Mouse (Mus musculus): ENCODE results near the gene Capn13. TPM values are rescaled to one million over a fixed set of nuclear protein-coding genes. Genes with fewer than 3 reads are reported as not detected.
"Not testable (repeated sequence)": the region's sequence is repeated elsewhere in the genome, so short reads cannot be mapped to it uniquely, and the experiment has no call there.

The Capn13 gene
- polyA plus RNA-seq, 1 experiment from 2014 or later, result 0.12 TPM

GRCm38 (mm10) chr17:73271797-73272600 is 128.7 kb downstream of the Capn13 start:
- no peaks in the 10 kb centered on the region for H3K27me3 ChIP-seq (ENCODE audit: control insufficient read depth, insufficient read depth, low read length)
- peaks cover 11% of the 10 kb centered on the region for H3K4me1 ChIP-seq (replicated peaks; ENCODE audit: control insufficient read depth, insufficient read depth, low read length)
- WGBS, result 68% methylated on average over 7 of the region's 7 CpGs
- H3K27ac ChIP-seq, result peak overlapping the region; percentile 70
- H3K4me2 ChIP-seq (replicated peaks), result no peak overlapping the region
- no peak overlapping the region for H3K9ac ChIP-seq
- ATAC-seq (ENCODE audit: low FRiP score) (peak; percentile 86), DNase-seq (ENCODE audit: low spot score) (peak; percentile 65)
- H3K9me3 ChIP-seq (ENCODE audit: control insufficient read depth, low read length), result no peaks in the 10 kb centered on the region
- no peak overlapping the region for H3K4me3 ChIP-seq (replicated peaks; ENCODE audit: low read length)
- H3K36me3 ChIP-seq (replicated peaks; ENCODE audit: control insufficient read depth, insufficient read depth), result no peaks in the 10 kb centered on the region

GRCm38 (mm10) chr17:73270871-73271796 is 129.5 kb downstream of the Capn13 start:
- H3K27ac ChIP-seq, result peak overlapping the region; percentile 70
- peak; percentile 27; the same call in 1 of the 2 replicates for ATAC-seq (ENCODE audit: low FRiP score)
- WGBS, result 74% methylated on average over 15 of the region's 15 CpGs
- H3K9ac ChIP-seq, result no peak overlapping the region
- no peaks in the 10 kb centered on the region for H3K27me3 ChIP-seq (ENCODE audit: control insufficient read depth, insufficient read depth, low read length)
- DNase-seq (ENCODE audit: low spot score), result no peak
- no peak overlapping the region for H3K4me3 ChIP-seq (replicated peaks; ENCODE audit: low read length)
- H3K9me3 ChIP-seq (ENCODE audit: control insufficient read depth, low read length), result no peaks in the 10 kb centered on the region
- H3K4me1 ChIP-seq (replicated peaks; ENCODE audit: control insufficient read depth, insufficient read depth, low read length), result peaks cover 11% of the 10 kb centered on the region
- no peak overlapping the region for H3K4me2 ChIP-seq (replicated peaks)
- H3K36me3 ChIP-seq (replicated peaks; ENCODE audit: control insufficient read depth, insufficient read depth), result no peaks in the 10 kb centered on the region

DNA sequence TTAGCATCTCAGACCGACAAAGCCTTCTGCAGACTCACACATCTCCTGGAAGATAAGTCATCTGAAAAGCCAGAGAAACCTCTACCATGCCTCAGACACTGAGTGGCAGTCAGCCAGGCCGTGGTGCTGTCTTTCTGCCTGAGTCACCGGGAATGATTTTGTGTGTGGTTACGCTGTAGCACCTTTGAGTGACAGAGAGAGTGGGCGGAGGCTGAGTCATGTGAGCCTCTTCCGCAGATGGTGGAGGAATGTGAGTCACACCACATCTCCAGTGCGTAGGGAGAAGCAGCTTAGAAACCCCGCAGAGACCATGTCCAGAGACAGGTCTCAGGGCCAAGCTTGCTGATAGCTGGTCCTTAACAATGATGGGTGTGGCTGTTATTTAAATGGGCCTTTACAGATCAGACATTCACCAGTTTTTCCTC is 137.6 kb downstream of the Capn13 start:
- Histone ChIP-seq H3K9ac (no peak overlapping the region), H3K4me2 (replicated peaks) (no peak overlapping the region)
- no peak for ATAC-seq (ENCODE audit: low FRiP score)

DNA sequence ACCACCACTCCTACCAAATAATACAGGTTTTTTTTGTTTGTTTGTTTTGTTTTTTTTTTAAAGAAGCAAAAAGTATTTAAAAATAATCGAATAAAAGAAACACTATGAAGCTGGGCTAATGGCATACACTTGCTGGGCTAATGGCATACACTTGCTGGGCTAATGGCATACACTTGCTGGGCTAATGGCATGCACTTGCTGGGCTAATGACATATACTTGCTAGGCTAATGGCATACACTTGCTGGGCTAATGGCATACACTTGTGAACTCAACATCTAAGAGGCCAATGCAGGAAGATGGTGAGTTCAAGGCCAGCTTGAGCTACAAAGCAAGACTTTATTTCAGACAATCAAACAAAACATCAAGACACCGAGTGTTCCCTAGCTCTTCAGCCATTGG is 138.1 kb downstream of the Capn13 start:
- DNase-seq (ENCODE audit: low spot score) (no peak), ATAC-seq (ENCODE audit: low FRiP score) (no peak)
- Histone ChIP-seq H3K9ac (no peak overlapping the region), H3K36me3 (replicated peaks; ENCODE audit: control insufficient read depth, insufficient read depth) (no peaks in the 10 kb centered on the region), H3K4me3 (replicated peaks; ENCODE audit: low read length) (no peak overlapping the region), H3K27me3 (ENCODE audit: control insufficient read depth, insufficient read depth, low read length) (no peaks in the 10 kb centered on the region), H3K4me2 (replicated peaks) (no peak overlapping the region), H3K9me3 (ENCODE audit: control insufficient read depth, low read length) (no peaks in the 10 kb centered on the region), H3K27ac (no peak overlapping the region), H3K4me1 (replicated peaks; ENCODE audit: control insufficient read depth, insufficient read depth, low read length) (no peaks in the 10 kb centered on the region)
- 90% methylated on average over 2 of the region's 2 CpGs for WGBS

More for the DNA sequence above, 137.6 kb downstream of the Capn13 start:
- DNase-seq (ENCODE audit: low spot score), result no peak
- 81% methylated on average over 8 of the region's 8 CpGs for WGBS
- no peaks in the 10 kb centered on the region for H3K36me3 ChIP-seq (replicated peaks; ENCODE audit: control insufficient read depth, insufficient read depth)
- H3K4me1 ChIP-seq (replicated peaks; ENCODE audit: control insufficient read depth, insufficient read depth, low read length), result no peaks in the 10 kb centered on the region
- H3K27me3 ChIP-seq (ENCODE audit: control insufficient read depth, insufficient read depth, low read length), result no peaks in the 10 kb centered on the region
- no peak overlapping the region for H3K4me3 ChIP-seq (replicated peaks; ENCODE audit: low read length)
- no peaks in the 10 kb centered on the region for H3K9me3 ChIP-seq (ENCODE audit: control insufficient read depth, low read length)
- no peak overlapping the region for H3K27ac ChIP-seq

GRCm38 (mm10) chr17:73259258-73259657 is 141.4 kb downstream of the Capn13 start:
- not testable (repeated sequence) for H3K36me3 ChIP-seq (replicated peaks; ENCODE audit: control insufficient read depth, insufficient read depth); H3K9ac ChIP-seq; H3K27ac ChIP-seq; H3K4me3 ChIP-seq (replicated peaks; ENCODE audit: low read length); ATAC-seq (ENCODE audit: low FRiP score); H3K4me1 ChIP-seq (replicated peaks; ENCODE audit: control insufficient read depth, insufficient read depth, low read length); DNase-seq (ENCODE audit: low spot score); H3K9me3 ChIP-seq (ENCODE audit: control insufficient read depth, low read length); H3K4me2 ChIP-seq (replicated peaks); H3K27me3 ChIP-seq (ENCODE audit: control insufficient read depth, insufficient read depth, low read length)
- 88% methylated on average over 5 of the region's 5 CpGs for WGBS

DNA sequence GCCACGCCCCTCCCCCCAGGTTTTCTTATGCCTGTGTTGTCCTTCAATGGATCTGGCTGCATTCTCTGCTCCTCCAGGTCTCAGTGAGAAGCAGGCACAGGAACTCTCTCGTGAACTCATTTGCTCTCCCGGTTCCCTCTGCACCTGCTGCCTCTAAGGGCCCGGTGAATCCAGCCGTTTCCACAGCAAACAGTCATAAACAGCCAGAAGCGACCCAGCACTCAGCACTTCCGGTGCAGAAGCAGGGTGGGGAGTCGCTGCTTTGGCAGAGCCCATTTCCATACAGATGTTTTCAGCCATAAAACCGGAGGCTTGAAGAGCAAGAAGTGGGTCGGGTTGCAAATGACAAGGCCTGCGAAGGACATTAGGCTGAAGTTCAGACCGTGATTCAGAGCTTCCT is 142.0 kb downstream of the Capn13 start:
- no peaks in the 10 kb centered on the region for H3K4me1 ChIP-seq (replicated peaks; ENCODE audit: control insufficient read depth, insufficient read depth, low read length)
- DNase-seq (ENCODE audit: low spot score) (no peak), ATAC-seq (ENCODE audit: low FRiP score) (no peak)
- H3K9ac ChIP-seq, result no peak overlapping the region
- WGBS, result 47% methylated on average over 12 of the region's 12 CpGs
- no peaks in the 10 kb centered on the region for H3K9me3 ChIP-seq (ENCODE audit: control insufficient read depth, low read length)
- no peak overlapping the region for H3K4me3 ChIP-seq (replicated peaks; ENCODE audit: low read length)
- H3K4me2 ChIP-seq (replicated peaks), result no peak overlapping the region
- H3K36me3 ChIP-seq (replicated peaks; ENCODE audit: control insufficient read depth, insufficient read depth), result no peaks in the 10 kb centered on the region
- no peaks in the 10 kb centered on the region for H3K27me3 ChIP-seq (ENCODE audit: control insufficient read depth, insufficient read depth, low read length)
- H3K27ac ChIP-seq, result no peak overlapping the region
